Mouse (Mus musculus) c-Kit-positive CD71-negative TER-119-negative erythroid progenitor cells, embryonic 14.5 days (primary cell): ENCODE data around the gene St6galnac6.

Source experiments
- DNase-seq: peaks from one replicate; pipeline ENCODE4 v3.0.0-alpha.2; 2013; ENCODE audit warnings: low read depth

Gene St6galnac6

GRCm38 (mm10) chr2:32640550-32641051 lies 41.1 kb downstream of the St6galnac6 start:
- DNase-seq: no peak

- no peak for DNase-seq
Observed at GRCm38 (mm10) chr2:32641810-32642209, 42.3 kb downstream of the St6galnac6 start.

- DNase-seq: no peak
Observed at GRCm38 (mm10) chr2:32642813-32643212, 43.3 kb downstream of the St6galnac6 start.

- no peak for DNase-seq
Observed at GRCm38 (mm10) chr2:32644083-32644482, 44.6 kb downstream of the St6galnac6 start.

- DNase-seq: no peak
Observed at GRCm38 (mm10) chr2:32644799-32645475, 45.4 kb downstream of the St6galnac6 start.

GRCm38 (mm10) chr2:32645647-32646046 lies 46.1 kb downstream of the St6galnac6 start:
- no peak for DNase-seq

GRCm38 (mm10) chr2:32646379-32647056 lies 47.0 kb downstream of the St6galnac6 start, which contains the start of gene Eng:
Eng (plus strand) TSS chr2:32646595.
- no peak for DNase-seq

GRCm38 (mm10) chr2:32647366-32647765 lies 47.9 kb downstream of the St6galnac6 start:
- no peak for DNase-seq

GRCm38 (mm10) chr2:32653764-32654163 lies 54.3 kb downstream of the St6galnac6 start:
- no peak for DNase-seq

GRCm38 (mm10) chr2:32654743-32655393 lies 55.4 kb downstream of the St6galnac6 start:
- no peak for DNase-seq

- DNase-seq: no peak
Observed at GRCm38 (mm10) chr2:32655394-32655744, 55.9 kb downstream of the St6galnac6 start.

- no peak for DNase-seq
Observed at GRCm38 (mm10) chr2:32655826-32656225, 56.3 kb downstream of the St6galnac6 start.

GRCm38 (mm10) chr2:32658873-32659272 lies 59.4 kb downstream of the St6galnac6 start:
- DNase-seq: no peak

GRCm38 (mm10) chr2:32661509-32662107 lies 62.1 kb downstream of the St6galnac6 start:
- DNase-seq: no peak

- no peak for DNase-seq
Observed at GRCm38 (mm10) chr2:32662291-32662690, 62.8 kb downstream of the St6galnac6 start.

GRCm38 (mm10) chr2:32665345-32665744 lies 65.8 kb downstream of the St6galnac6 start:
- DNase-seq: no peak

- DNase-seq: no peak
Observed at GRCm38 (mm10) chr2:32665853-32666252, 66.3 kb downstream of the St6galnac6 start.

- no peak for DNase-seq
Observed at GRCm38 (mm10) chr2:32667775-32668174, 68.3 kb downstream of the St6galnac6 start.

- DNase-seq: no peak
Observed at GRCm38 (mm10) chr2:32668176-32668575, 68.7 kb downstream of the St6galnac6 start.

GRCm38 (mm10) chr2:32669876-32670275 lies 70.4 kb downstream of the St6galnac6 start:
- DNase-seq: no peak
